In genomic region chr16:70239432-70239941, GRCm38 (mm10) we compare ENCODE assay signal across 11 mouse cellular contexts.
DNase-seq lines count a peak whose midpoint lies in the region; ATAC-seq and TF ChIP-seq lines count a peak whose summit lies in the region.
"Had no signal": no experiment of that assay in that cellular context is flagged by ENCODE, and none has a peak within 500 bp of the region (broad histone marks: within the 10 kb centered on the region; RNA-seq: fewer than 3 reads in every experiment).

No protein-coding gene starts in this region.

- H3K27me3 ChIP-seq in forebrain, embryonic 10.5 days (ENCODE audit: poor library complexity, severe bottlenecking) = no peaks in the 10 kb centered on the region
- no peaks in the 10 kb centered on the region for H3K27me3 ChIP-seq in kidney, postnatal 0 days (ENCODE audit: insufficient read depth, low read length)
- no peaks in the 10 kb centered on the region for H3K27me3 ChIP-seq in midbrain, embryonic 16.5 days (ENCODE audit: control insufficient read depth, insufficient read depth, low read depth, low read length)
- H3K27me3 ChIP-seq: CH12.LX; liver, embryonic 12.5 days; megakaryocyte, embryonic 14.5 days had no signal

- no peak overlapping the region for H3K4me3 ChIP-seq in forebrain, embryonic 10.5 days
- no peak overlapping the region for H3K4me3 ChIP-seq in kidney, postnatal 0 days (replicated peaks; ENCODE audit: low read depth, low read length)
- no peak overlapping the region for H3K4me3 ChIP-seq in midbrain, embryonic 16.5 days (ENCODE audit: low read depth, low read length)
- H3K4me3 ChIP-seq: erythroblast, embryonic 14.5 days; liver, embryonic 12.5 days; megakaryocyte, embryonic 14.5 days had no signal

- ATAC-seq in kidney, postnatal 0 days (replicated peaks; ENCODE audit: low FRiP score, low read depth) = peak; percentile 87
- peak; percentile 56; the same call in 1 of the 2 replicates for ATAC-seq in midbrain, embryonic 16.5 days
- ATAC-seq: liver, embryonic 12.5 days had no signal

- 0 out of 2 replicates have a peak overlapping the region, but pooled peaks have one; percentile 12 for H3K4me2 ChIP-seq in kidney, postnatal 0 days (ENCODE audit: low read length)
- H3K4me2 ChIP-seq in midbrain, embryonic 16.5 days (ENCODE audit: low read length) = no peak overlapping the region
- H3K4me2 ChIP-seq: liver, embryonic 12.5 days had no signal

- H3K27ac ChIP-seq in forebrain, embryonic 10.5 days = peak overlapping the region; percentile 72
- H3K27ac ChIP-seq in kidney, postnatal 0 days = peak overlapping the region; percentile 58
- peak overlapping the region; percentile 60; the same call in 1 of the 2 replicates for H3K27ac ChIP-seq in midbrain, embryonic 16.5 days (ENCODE audit: low read length)
- H3K27ac ChIP-seq: liver, embryonic 12.5 days had no signal

- 16% methylated on average over 7 of the region's 7 CpGs for WGBS in forebrain, embryonic 10.5 days
- 16% methylated on average over 7 of the region's 7 CpGs for WGBS in kidney, postnatal 0 days
- WGBS in midbrain, embryonic 16.5 days = 13% methylated on average over 7 of the region's 7 CpGs

- no peaks in the 10 kb centered on the region for H3K9me3 ChIP-seq in forebrain, embryonic 10.5 days
- no peaks in the 10 kb centered on the region for H3K9me3 ChIP-seq in kidney, postnatal 0 days (replicated peaks; ENCODE audit: low read length)
- no peaks in the 10 kb centered on the region for H3K9me3 ChIP-seq in midbrain, embryonic 16.5 days (replicated peaks; ENCODE audit: control insufficient read depth, low read length, poor library complexity, severe bottlenecking)
- H3K9me3 ChIP-seq: liver, embryonic 12.5 days had no signal

- TF ChIP-seq CTCF in kidney, postnatal 0 days (IDR thresholded peaks at IDR 0.05; ENCODE audit: low read depth) = no peak

- no peak overlapping the region for H3K9ac ChIP-seq in kidney, postnatal 0 days (ENCODE audit: low read depth, low read length)
- H3K9ac ChIP-seq in midbrain, embryonic 16.5 days (ENCODE audit: low read depth, low read length) = no peak overlapping the region
- H3K9ac ChIP-seq: liver, embryonic 12.5 days had no signal

- H3K4me1 ChIP-seq in forebrain, embryonic 10.5 days = peaks cover 26% of the 10 kb centered on the region
- peaks cover 17% of the 10 kb centered on the region for H3K4me1 ChIP-seq in kidney, postnatal 0 days (replicated peaks; ENCODE audit: insufficient read depth, low read length)
- no peaks in the 10 kb centered on the region; the same call in 1 of the 2 replicates for H3K4me1 ChIP-seq in midbrain, embryonic 16.5 days (ENCODE audit: control insufficient read depth, insufficient read depth, low read length)
- H3K4me1 ChIP-seq: liver, embryonic 12.5 days; megakaryocyte, embryonic 14.5 days had no signal

- DNase-seq in embryo, embryonic 10.5 days (ENCODE audit: low spot score) = peak; percentile 49
- peak; percentile 38 for DNase-seq in forebrain, embryonic 10.5 days (ENCODE audit: extremely low spot score, low spot score)
- peak; percentile 69 for DNase-seq in kidney, postnatal 0 days (ENCODE audit: low spot score)
- DNase-seq in frontal cortex, postnatal 14 days (ENCODE audit: low spot score in 2 of 2) = no peak
- DNase-seq in lung, adult 18-20 months = no peak
- no peak for DNase-seq in ovary, postnatal 10 days (ENCODE audit: low spot score)

- no peaks in the 10 kb centered on the region for H3K36me3 ChIP-seq in forebrain, embryonic 10.5 days (replicated peaks)
- no peaks in the 10 kb centered on the region for H3K36me3 ChIP-seq in kidney, postnatal 0 days (ENCODE audit: insufficient read depth, low read length)
- no peaks in the 10 kb centered on the region for H3K36me3 ChIP-seq in midbrain, embryonic 16.5 days (ENCODE audit: control insufficient read depth, insufficient read depth, low read length)
- H3K36me3 ChIP-seq: liver, embryonic 12.5 days had no signal

Comparison
In these comparisons a context has a peak if more than half of its experiments do, and no peak if none do; other contexts are left out.
1. DNase-seq: peak in embryo, embryonic 10.5 days (single experiment), forebrain, embryonic 10.5 days (single experiment) and kidney, postnatal 0 days (single experiment); none in frontal cortex, postnatal 14 days (0 of 2), lung, adult 18-20 months (0 of 2) and ovary, postnatal 10 days (single experiment).
2. Peak in every context shown above with its lines, with median percentiles within 50 percentile points of each other: H3K27ac ChIP-seq.